Mouse (Mus musculus) hindbrain, embryonic 11.5 days (tissue): ENCODE results near the gene Rpl12. TPM values are rescaled to one million over a fixed set of nuclear protein-coding genes. Genes with fewer than 3 reads are reported as not detected.

Experiments
- ATAC-seq: fragments of 200-750 bp; cut with Nextera tagmentation; 2 replicates; pipeline ENCODE4 v1.8.0; 2017; ENCODE audit warnings: mild to moderate bottlenecking, moderate TSS enrichment, moderate library complexity; ENCODE audit not compliant: low FRiP score
- DNase-seq: peaks from one replicate; pipeline ENCODE4 v3.0.0-alpha.2; 2015; ENCODE audit warnings: low spot score
- H3K27ac ChIP-seq: fragments of 300-500 bp; sonication (generic); 2 replicates; pipeline ENCODE4 v1.5.1; 2014; ENCODE audit warnings: mild to moderate bottlenecking, low read depth, low read length
- H3K27me3 ChIP-seq: fragments of 300-500 bp; sonication (generic); 2 replicates; pipeline ENCODE4 v1.6.1; 2014; ENCODE audit warnings: mild to moderate bottlenecking, low read length, moderate library complexity, mixed read lengths; ENCODE audit not compliant: control insufficient read depth, insufficient read depth
- H3K36me3 ChIP-seq: fragments of 300-500 bp; sonication (generic); 2 replicates; pipeline ENCODE4 v1.6.1; 2014; ENCODE audit warnings: mild to moderate bottlenecking, low read length, moderate library complexity, mixed read lengths; ENCODE audit not compliant: control insufficient read depth, insufficient read depth
- H3K4me1 ChIP-seq: fragments of 300-500 bp; sonication (generic); replicated peaks from 2 replicates; pipeline ENCODE4 v1.6.1; 2014; ENCODE audit warnings: low read length, mixed read lengths; ENCODE audit not compliant: control insufficient read depth, insufficient read depth
- H3K4me2 ChIP-seq: fragments of 300-500 bp; sonication (generic); replicated peaks from 2 replicates; pipeline ENCODE4 v1.6.1; 2014; ENCODE audit warnings: mild to moderate bottlenecking, low read depth, low read length
- H3K4me3 ChIP-seq: fragments of 300-500 bp; sonication (generic); 2 replicates; pipeline ENCODE4 v1.5.1; 2014; ENCODE audit warnings: low read depth, low read length
- H3K9ac ChIP-seq: fragments of 300-500 bp; sonication (generic); 2 replicates; pipeline ENCODE4 v1.6.1; 2014; ENCODE audit warnings: low read depth, low read length
- H3K9me3 ChIP-seq: fragments of 300-500 bp; sonication (generic); 2 replicates; pipeline ENCODE4 v1.6.1; 2016; ENCODE audit warnings: low read length; ENCODE audit not compliant: control insufficient read depth
- WGBS: fragments of 180-500 bp; shearing (Covaris S2); extraction: QIAGEN DNeasy Blood & Tissue Kit; methylation state at CpG from one replicate; pipeline ENCODE4 v1.1.7; 2014; 5-methylcytosine and 5-hydroxymethylcytosine counted together
- polyA plus RNA-seq: library from polyadenylated mRNA; unstranded; fragments of >200 nt; fragmentation: Nextera tagmentation; extraction: Ambion mirVana; gene quantifications from 2 replicates; pipeline ENCODE4 v1.2.1, GENCODE M21; 2014

Gene Rpl12
- polyA plus RNA-seq, 1 experiment from 2014 or later = 129 TPM

DNA sequence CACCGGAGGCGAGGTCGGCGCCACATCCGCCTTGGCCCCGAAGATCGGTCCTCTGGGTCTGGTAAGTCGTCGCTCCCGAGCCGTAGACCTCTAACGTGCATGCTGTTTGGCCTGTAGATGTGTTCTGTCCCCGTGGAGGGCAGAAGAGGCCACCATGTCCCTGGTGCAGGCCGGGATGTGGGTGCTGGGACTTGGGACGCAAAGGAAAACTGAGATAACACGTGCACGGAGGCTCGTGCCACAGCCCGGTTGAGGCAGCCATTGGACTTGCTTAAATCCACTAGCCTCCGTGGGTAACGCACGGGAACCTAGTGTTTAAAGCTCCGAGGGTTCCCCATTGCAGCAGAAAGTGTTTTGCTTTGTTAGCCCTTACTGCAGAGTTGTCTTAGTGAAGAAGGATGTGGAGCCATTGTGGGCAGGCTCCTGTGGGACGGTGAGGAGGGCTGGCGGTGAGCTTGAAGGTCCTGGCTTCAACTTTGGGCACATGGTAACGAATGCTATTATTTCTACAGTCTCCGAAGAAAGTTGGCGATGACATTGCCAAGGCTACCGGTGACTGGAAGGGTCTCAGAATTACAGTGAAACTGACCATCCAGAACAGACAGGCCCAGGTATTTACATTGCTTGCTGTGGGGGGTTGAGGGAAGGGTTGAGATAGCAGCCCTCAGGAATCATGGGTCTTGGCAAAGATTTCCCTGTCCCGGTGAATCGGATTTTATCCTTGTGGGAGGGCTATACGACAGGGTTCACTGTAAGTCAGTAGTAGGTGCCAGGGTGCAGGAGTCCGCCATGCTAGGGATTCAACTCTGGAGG lies 909 bp downstream of the Rpl12 start:
- peaks cover 5% of the 10 kb centered on the region; the same call in 1 of the 2 replicates for H3K4me1 ChIP-seq
- no peaks in the 10 kb centered on the region for H3K27me3 ChIP-seq
- H3K9ac ChIP-seq = peak overlapping the region; percentile 81
- 0 out of 2 replicates have a peak, but pooled peaks have one; percentile 1 for ATAC-seq
- H3K4me3 ChIP-seq = peak overlapping the region; percentile 51
- 1% methylated on average over 33 of the region's 33 CpGs for WGBS
- H3K27ac ChIP-seq = peak overlapping the region; percentile 80
- peak overlapping the region; percentile 87 for H3K4me2 ChIP-seq
- 0 out of 2 replicates have a peak, but pooled peaks cover 2% of the 10 kb centered on the region for H3K36me3 ChIP-seq
- no peak for DNase-seq
- H3K9me3 ChIP-seq = no peaks in the 10 kb centered on the region

DNA sequence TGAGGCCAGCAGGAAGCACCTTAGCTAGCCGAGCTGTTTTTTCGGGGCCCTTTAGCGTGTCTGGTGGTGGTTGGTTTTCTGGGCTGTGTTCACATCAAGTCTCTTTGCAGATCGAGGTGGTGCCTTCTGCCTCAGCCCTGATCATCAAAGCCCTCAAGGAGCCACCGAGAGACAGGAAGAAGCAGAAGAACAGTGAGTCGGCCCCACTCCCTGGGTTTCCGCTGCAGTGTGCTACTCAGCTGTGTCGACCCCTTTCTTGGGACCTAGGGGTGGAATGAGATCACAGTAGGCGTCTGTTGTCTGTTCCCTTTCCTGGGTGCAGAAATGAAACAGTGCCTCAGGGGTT lies 1.5 kb downstream of the Rpl12 start:
- WGBS = 10% methylated on average over 9 of the region's 9 CpGs
- no peak for DNase-seq
- Histone ChIP-seq H3K4me1 (peaks cover 10% of the 10 kb centered on the region; the same call in 1 of the 2 replicates), H3K4me2 (peak overlapping the region; percentile 87), H3K36me3 (0 out of 2 replicates have a peak, but pooled peaks cover 2% of the 10 kb centered on the region), H3K27ac (0 out of 2 replicates have a peak overlapping the region, but pooled peaks have one; percentile 24), H3K9ac (peak overlapping the region; percentile 81), H3K4me3 (peak overlapping the region; percentile 51), H3K9me3 (no peaks in the 10 kb centered on the region), H3K27me3 (no peaks in the 10 kb centered on the region)
- ATAC-seq = no peak

DNA sequence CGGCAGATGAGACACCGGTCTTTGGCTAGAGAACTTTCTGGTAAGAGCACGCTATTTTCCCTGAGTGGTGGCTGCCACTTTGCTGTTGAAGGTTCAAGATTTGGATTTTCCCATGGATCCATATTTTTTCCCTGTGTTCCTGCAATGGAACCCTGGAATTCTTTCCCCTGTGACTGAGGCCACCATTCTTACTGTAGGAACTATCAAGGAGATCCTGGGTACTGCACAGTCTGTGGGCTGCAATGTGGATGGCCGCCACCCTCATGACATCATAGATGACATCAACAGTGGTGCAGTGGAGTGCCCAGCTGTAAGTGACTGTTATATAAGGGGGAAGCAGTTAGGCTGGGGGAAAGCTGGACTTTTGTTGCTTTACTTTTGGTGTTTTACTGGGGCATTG lies 2.2 kb downstream of the Rpl12 start:
- DNase-seq (no peak), ATAC-seq (no peak)
- H3K4me1 ChIP-seq = peaks cover 10% of the 10 kb centered on the region; the same call in 1 of the 2 replicates
- H3K27me3 ChIP-seq = no peaks in the 10 kb centered on the region
- 72% methylated on average over 4 of the region's 4 CpGs for WGBS
- 0 out of 2 replicates have a peak overlapping the region, but pooled peaks have one; percentile 19 for H3K9ac ChIP-seq
- peak overlapping the region; percentile 87; the same call in 1 of the 2 replicates for H3K4me2 ChIP-seq
- H3K4me3 ChIP-seq = peak overlapping the region; percentile 51; the same call in 1 of the 2 replicates
- H3K36me3 ChIP-seq = 0 out of 2 replicates have a peak, but pooled peaks cover 2% of the 10 kb centered on the region
- no peaks in the 10 kb centered on the region for H3K9me3 ChIP-seq
- H3K27ac ChIP-seq = no peak overlapping the region

GRCm38 (mm10) chr2:32963981-32964380 lies 2.6 kb downstream of the Rpl12 start:
- 0 out of 2 replicates have a peak overlapping the region, but pooled peaks have one; percentile 19 for H3K9ac ChIP-seq
- H3K27ac ChIP-seq = no peak overlapping the region
- DNase-seq (no peak), ATAC-seq (no peak)
- no peak overlapping the region for H3K4me2 ChIP-seq
- H3K4me3 ChIP-seq = no peak overlapping the region; the same call in 1 of the 2 replicates
- no peaks in the 10 kb centered on the region for H3K9me3 ChIP-seq
- peaks cover 10% of the 10 kb centered on the region; the same call in 1 of the 2 replicates for H3K4me1 ChIP-seq
- 0 out of 2 replicates have a peak, but pooled peaks cover 2% of the 10 kb centered on the region for H3K36me3 ChIP-seq
- WGBS = 78% methylated on average over 1 of the region's 1 CpGs
- H3K27me3 ChIP-seq = no peaks in the 10 kb centered on the region

DNA sequence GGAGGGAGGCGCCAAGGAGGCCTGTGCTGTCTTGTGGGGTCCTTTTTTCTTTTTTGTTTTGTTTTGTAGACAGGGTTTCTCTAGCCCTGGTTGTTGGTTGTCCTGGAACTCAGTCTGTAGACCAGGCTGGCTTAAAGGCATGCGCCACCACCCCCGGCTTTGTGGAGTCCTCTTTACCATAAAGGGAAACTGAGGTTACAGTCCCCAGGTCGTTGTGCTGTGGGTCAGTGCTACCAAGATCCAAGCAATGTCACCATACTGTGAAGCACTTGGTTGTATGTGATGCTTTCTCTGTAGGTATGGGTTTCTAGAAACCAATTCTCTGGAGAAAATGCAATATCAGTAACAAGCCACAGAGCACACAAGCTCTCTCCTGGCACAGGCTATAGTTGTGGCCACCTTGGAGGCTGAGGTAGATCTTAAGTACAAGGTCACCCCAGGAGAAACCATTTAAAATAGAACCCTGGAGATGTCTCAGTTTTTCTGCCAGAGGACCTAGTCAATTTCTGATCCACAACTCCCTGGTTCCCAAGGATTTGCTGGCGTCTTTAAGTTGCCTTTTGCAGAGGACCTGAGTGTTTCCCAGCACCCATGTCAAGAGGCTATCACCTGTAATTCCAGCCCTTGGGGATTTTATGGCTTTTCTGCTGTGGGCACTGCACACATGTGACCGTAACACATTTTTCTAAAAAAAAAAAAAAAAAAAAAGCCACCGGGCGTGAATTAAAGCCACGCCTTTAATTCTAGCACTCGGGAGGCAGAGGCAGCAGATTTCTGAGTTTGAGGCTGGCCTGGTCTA lies 3.5 kb downstream of the Rpl12 start:
- 0 out of 2 replicates have a peak, but pooled peaks cover 2% of the 10 kb centered on the region for H3K36me3 ChIP-seq
- no peak overlapping the region for H3K4me2 ChIP-seq
- H3K9me3 ChIP-seq = no peaks in the 10 kb centered on the region
- no peak overlapping the region for H3K4me3 ChIP-seq
- WGBS = 26% methylated on average over 10 of the region's 10 CpGs
- H3K27me3 ChIP-seq = no peaks in the 10 kb centered on the region
- H3K9ac ChIP-seq = no peak overlapping the region
- peaks cover 10% of the 10 kb centered on the region; the same call in 1 of the 2 replicates for H3K4me1 ChIP-seq
- H3K27ac ChIP-seq = no peak overlapping the region
- ATAC-seq = no peak
- DNase-seq = no peak

- Histone ChIP-seq H3K4me1 (peaks cover 10% of the 10 kb centered on the region; the same call in 1 of the 2 replicates), H3K4me2 (0 out of 2 replicates have a peak overlapping the region, but pooled peaks have one; percentile 76), H3K27ac (no peak overlapping the region), H3K9me3 (no peaks in the 10 kb centered on the region), H3K36me3 (0 out of 2 replicates have a peak, but pooled peaks cover 2% of the 10 kb centered on the region), H3K9ac (no peak overlapping the region), H3K4me3 (no peak overlapping the region), H3K27me3 (no peaks in the 10 kb centered on the region)
- no peak for ATAC-seq
- 16% methylated on average over 7 of the region's 7 CpGs for WGBS
- DNase-seq = no peak
Measured at GRCm38 (mm10) chr2:32965511-32966183, 4.3 kb downstream of the Rpl12 start.

DNA sequence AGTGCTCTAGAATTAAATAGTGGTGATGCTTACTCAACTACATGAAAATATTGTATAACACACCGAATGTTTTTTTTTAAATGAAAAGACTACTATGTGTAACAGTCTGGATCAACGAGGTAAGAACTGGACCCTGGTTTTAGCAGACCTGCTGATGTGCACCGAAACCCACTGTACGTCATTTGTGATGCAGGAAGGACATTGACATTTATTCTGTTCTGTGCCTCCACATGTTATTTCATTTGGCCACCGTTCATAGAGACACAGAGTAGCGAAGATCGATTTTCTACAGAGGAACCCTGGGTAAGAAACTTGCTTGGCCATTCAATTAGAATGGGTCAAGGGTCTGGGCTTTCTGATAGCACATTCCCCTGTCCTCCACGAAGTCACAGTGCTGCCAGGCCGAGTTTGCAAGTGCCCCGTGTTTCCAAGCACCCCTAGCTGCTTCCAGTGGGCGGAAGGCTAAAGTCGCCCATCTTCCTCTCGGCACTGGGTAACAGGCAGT lies 4.9 kb downstream of the Rpl12 start:
- no peaks in the 10 kb centered on the region for H3K9me3 ChIP-seq
- no peaks in the 10 kb centered on the region for H3K27me3 ChIP-seq
- ATAC-seq (no peak), DNase-seq (no peak)
- H3K4me2 ChIP-seq = peak overlapping the region; percentile 76
- peak overlapping the region; percentile 87 for H3K9ac ChIP-seq
- H3K4me1 ChIP-seq = peaks cover 7% of the 10 kb centered on the region; the same call in 1 of the 2 replicates
- H3K36me3 ChIP-seq = 0 out of 2 replicates have a peak, but pooled peaks cover 2% of the 10 kb centered on the region
- peak overlapping the region; percentile 83 for H3K27ac ChIP-seq
- 10% methylated on average over 13 of the region's 13 CpGs for WGBS
- peak overlapping the region; percentile 66 for H3K4me3 ChIP-seq
